Mouse (Mus musculus): ENCODE data around the gene Arntl. TPM values are rescaled to one million over a fixed set of nuclear protein-coding genes. Genes with fewer than 3 reads are reported as not detected.

Gene Arntl
- polyA plus RNA-seq, 1 experiment from 2014 or later, result 7.7 TPM

GRCm38 (mm10) chr7:113216152-113216551 lies 8.9 kb downstream of the Arntl start:
- DNase-seq (ENCODE audit: extremely low spot score, low spot score), result no peak
- Histone ChIP-seq H3K4me1 (peaks cover 18% of the 10 kb centered on the region), H3K9me3 (no peaks in the 10 kb centered on the region), H3K4me3 (no peak overlapping the region), H3K27ac (no peak overlapping the region), H3K27me3 (ENCODE audit: poor library complexity, severe bottlenecking) (peaks cover 9% of the 10 kb centered on the region), H3K36me3 (replicated peaks) (no peaks in the 10 kb centered on the region)
- WGBS, result 69% methylated on average over 8 of the region's 8 CpGs

- Histone ChIP-seq H3K36me3 (replicated peaks) (no peaks in the 10 kb centered on the region), H3K9me3 (no peaks in the 10 kb centered on the region), H3K4me3 (no peak overlapping the region), H3K27me3 (ENCODE audit: poor library complexity, severe bottlenecking) (no peaks in the 10 kb centered on the region), H3K27ac (no peak overlapping the region), H3K4me1 (peaks cover 14% of the 10 kb centered on the region)
- DNase-seq (ENCODE audit: extremely low spot score, low spot score), result no peak
- WGBS, result 75% methylated on average over 13 of the region's 13 CpGs
Observed at GRCm38 (mm10) chr7:113219416-113219815, 12.2 kb downstream of the Arntl start.

GRCm38 (mm10) chr7:113219864-113220263 lies 12.6 kb downstream of the Arntl start:
- H3K36me3 ChIP-seq (replicated peaks), result no peaks in the 10 kb centered on the region
- H3K27me3 ChIP-seq (ENCODE audit: poor library complexity, severe bottlenecking), result no peaks in the 10 kb centered on the region
- DNase-seq (ENCODE audit: extremely low spot score, low spot score), result no peak
- H3K4me3 ChIP-seq, result no peak overlapping the region
- H3K4me1 ChIP-seq, result peaks cover 9% of the 10 kb centered on the region
- 90% methylated on average over 3 of the region's 3 CpGs for WGBS
- H3K9me3 ChIP-seq, result no peaks in the 10 kb centered on the region
- H3K27ac ChIP-seq, result no peak overlapping the region

GRCm38 (mm10) chr7:113220691-113221238 lies 13.5 kb downstream of the Arntl start:
- no peaks in the 10 kb centered on the region for H3K36me3 ChIP-seq (replicated peaks)
- no peak overlapping the region for H3K27ac ChIP-seq
- no peaks in the 10 kb centered on the region for H3K9me3 ChIP-seq
- H3K4me1 ChIP-seq, result peaks cover under 1% of the 10 kb centered on the region; the same call in 1 of the 2 replicates
- H3K4me3 ChIP-seq, result no peak overlapping the region
- no peak for DNase-seq (ENCODE audit: extremely low spot score, low spot score)
- no peaks in the 10 kb centered on the region for H3K27me3 ChIP-seq (ENCODE audit: poor library complexity, severe bottlenecking)
- WGBS, result 84% methylated on average over 6 of the region's 6 CpGs

- H3K27ac ChIP-seq, result no peak overlapping the region
- no peaks in the 10 kb centered on the region for H3K4me1 ChIP-seq
- WGBS, result 86% methylated on average over 5 of the region's 5 CpGs
- DNase-seq (ENCODE audit: extremely low spot score, low spot score), result no peak
- H3K9me3 ChIP-seq, result no peaks in the 10 kb centered on the region
- no peak overlapping the region for H3K4me3 ChIP-seq
- no peaks in the 10 kb centered on the region for H3K36me3 ChIP-seq (replicated peaks)
- no peaks in the 10 kb centered on the region for H3K27me3 ChIP-seq (ENCODE audit: poor library complexity, severe bottlenecking)
Observed at GRCm38 (mm10) chr7:113222821-113223220, 15.6 kb downstream of the Arntl start.

GRCm38 (mm10) chr7:113224620-113225019 lies 17.4 kb downstream of the Arntl start:
- no peak for DNase-seq (ENCODE audit: extremely low spot score, low spot score)
- Histone ChIP-seq H3K4me3 (no peak overlapping the region), H3K27me3 (ENCODE audit: poor library complexity, severe bottlenecking) (no peaks in the 10 kb centered on the region), H3K36me3 (replicated peaks) (no peaks in the 10 kb centered on the region), H3K4me1 (0 out of 2 replicates have a peak, but pooled peaks cover 2% of the 10 kb centered on the region), H3K9me3 (no peaks in the 10 kb centered on the region), H3K27ac (no peak overlapping the region)
- WGBS, result 94% methylated on average over 1 of the region's 1 CpGs

GRCm38 (mm10) chr7:113228498-113228897 lies 21.2 kb downstream of the Arntl start:
- DNase-seq (ENCODE audit: extremely low spot score, low spot score), result no peak
- Histone ChIP-seq H3K27ac (no peak overlapping the region), H3K9me3 (no peaks in the 10 kb centered on the region), H3K4me1 (0 out of 2 replicates have a peak, but pooled peaks cover 2% of the 10 kb centered on the region), H3K36me3 (replicated peaks) (no peaks in the 10 kb centered on the region), H3K4me3 (no peak overlapping the region), H3K27me3 (ENCODE audit: poor library complexity, severe bottlenecking) (no peaks in the 10 kb centered on the region)
- 81% methylated on average over 6 of the region's 6 CpGs for WGBS

- no peaks in the 10 kb centered on the region for H3K36me3 ChIP-seq (replicated peaks)
Observed at GRCm38 (mm10) chr7:113236135-113236534, 28.9 kb downstream of the Arntl start.

GRCm38 (mm10) chr7:113238365-113238764 lies 31.1 kb downstream of the Arntl start:
- no peak overlapping the region for H3K27ac ChIP-seq
- H3K27me3 ChIP-seq (ENCODE audit: poor library complexity, severe bottlenecking), result no peaks in the 10 kb centered on the region
- no peaks in the 10 kb centered on the region for H3K4me1 ChIP-seq
- H3K36me3 ChIP-seq (replicated peaks), result no peaks in the 10 kb centered on the region
- 73% methylated on average over 6 of the region's 6 CpGs for WGBS
- DNase-seq (ENCODE audit: extremely low spot score, low spot score), result no peak
- H3K9me3 ChIP-seq, result no peaks in the 10 kb centered on the region
- no peak overlapping the region for H3K4me3 ChIP-seq

More at GRCm38 (mm10) chr7:113236135-113236534, 28.9 kb downstream of the Arntl start:
- H3K4me3 ChIP-seq, result no peak overlapping the region
- no peaks in the 10 kb centered on the region for H3K9me3 ChIP-seq
- H3K27me3 ChIP-seq (ENCODE audit: poor library complexity, severe bottlenecking), result no peaks in the 10 kb centered on the region
- DNase-seq (ENCODE audit: extremely low spot score, low spot score), result no peak
- no peak overlapping the region for H3K27ac ChIP-seq
- WGBS, result 93% methylated on average over 8 of the region's 8 CpGs
- no peaks in the 10 kb centered on the region for H3K4me1 ChIP-seq

GRCm38 (mm10) chr7:113239448-113240130 lies 32.3 kb downstream of the Arntl start:
- Histone ChIP-seq H3K9me3 (no peaks in the 10 kb centered on the region), H3K27ac (no peak overlapping the region), H3K36me3 (replicated peaks) (no peaks in the 10 kb centered on the region), H3K4me3 (no peak overlapping the region), H3K4me1 (no peaks in the 10 kb centered on the region), H3K27me3 (ENCODE audit: poor library complexity, severe bottlenecking) (no peaks in the 10 kb centered on the region)
- WGBS, result 86% methylated on average over 4 of the region's 4 CpGs
- no peak for DNase-seq (ENCODE audit: extremely low spot score, low spot score)

- peaks cover 7% of the 10 kb centered on the region; the same call in 1 of the 2 replicates for H3K4me1 ChIP-seq
- no peak overlapping the region for H3K27ac ChIP-seq
- no peaks in the 10 kb centered on the region for H3K9me3 ChIP-seq
- DNase-seq (ENCODE audit: extremely low spot score, low spot score), result no peak
- no peak overlapping the region for H3K4me3 ChIP-seq
- H3K27me3 ChIP-seq (ENCODE audit: poor library complexity, severe bottlenecking), result no peaks in the 10 kb centered on the region
- H3K36me3 ChIP-seq (replicated peaks), result no peaks in the 10 kb centered on the region
- WGBS, result 94% methylated on average over 1 of the region's 1 CpGs
Observed at GRCm38 (mm10) chr7:113240438-113240837, 33.2 kb downstream of the Arntl start.

- WGBS, result 90% methylated on average over 12 of the region's 12 CpGs
- Histone ChIP-seq H3K4me3 (no peak overlapping the region), H3K9me3 (no peaks in the 10 kb centered on the region), H3K27ac (no peak overlapping the region), H3K27me3 (ENCODE audit: poor library complexity, severe bottlenecking) (no peaks in the 10 kb centered on the region), H3K4me1 (peaks cover 7% of the 10 kb centered on the region; the same call in 1 of the 2 replicates), H3K36me3 (replicated peaks) (no peaks in the 10 kb centered on the region)
- no peak for DNase-seq (ENCODE audit: extremely low spot score, low spot score)
Observed at GRCm38 (mm10) chr7:113241901-113242661, 34.8 kb downstream of the Arntl start.

- H3K4me1 ChIP-seq, result peaks cover 7% of the 10 kb centered on the region; the same call in 1 of the 2 replicates
- H3K27ac ChIP-seq, result no peak overlapping the region
- DNase-seq (ENCODE audit: extremely low spot score, low spot score), result no peak
- no peaks in the 10 kb centered on the region for H3K27me3 ChIP-seq (ENCODE audit: poor library complexity, severe bottlenecking)
- H3K9me3 ChIP-seq, result no peaks in the 10 kb centered on the region
- no peak overlapping the region for H3K4me3 ChIP-seq
- H3K36me3 ChIP-seq (replicated peaks), result no peaks in the 10 kb centered on the region
- WGBS, result 90% methylated on average over 6 of the region's 6 CpGs
Observed at GRCm38 (mm10) chr7:113242688-113243087, 35.4 kb downstream of the Arntl start.
